Mouse (Mus musculus) erythroblast, embryonic 14.5 days (primary cell): ENCODE measurements around the gene Tctn1.

Experiments
- GATA1 ChIP-seq: IDR thresholded peaks from 2 replicates; pipeline ENCODE4 v1.6.1; 2012; ENCODE audit warnings: low read length, inconsistent platforms, mixed read lengths
- TAL1 ChIP-seq: IDR thresholded peaks from 3 replicates; pipeline ENCODE4 v1.6.1; 2012; ENCODE audit warnings: low read length, inconsistent platforms, mixed read lengths

DNA sequence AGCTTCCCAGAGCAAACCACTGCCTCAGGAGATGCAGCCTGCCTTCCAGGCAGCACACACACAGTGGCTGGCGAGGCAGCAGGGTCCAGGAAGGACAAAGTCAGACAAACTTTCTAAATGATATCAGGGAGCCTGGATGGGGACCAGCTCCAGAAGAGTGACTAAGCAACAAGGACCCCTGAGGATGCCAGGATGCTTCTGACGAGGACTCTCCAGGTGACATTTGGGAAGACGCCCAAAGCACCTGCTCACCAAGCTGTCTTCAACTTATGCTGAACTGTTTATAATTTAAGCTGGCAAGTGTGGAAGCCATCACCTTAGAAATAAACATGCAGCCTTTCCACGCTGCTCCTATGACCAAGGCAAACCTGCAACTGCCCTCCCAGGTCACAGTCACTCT lies 15.0 kb downstream of the Tctn1 start:
- TF ChIP-seq GATA1 (no peak), TAL1 (no peak)
